Mouse (Mus musculus) CH12.LX (cell line): ENCODE measurements around the gene Cntrob. TPM values are rescaled to one million over a fixed set of nuclear protein-coding genes. Genes with fewer than 3 reads are reported as not detected.

Source experiments
- DNase-seq: peaks from one replicate; pipeline ENCODE4 v3.0.0-alpha.2; 2013; ENCODE audit errors: extremely low read depth
- H3K27ac ChIP-seq: 2 replicates; pipeline ENCODE4 v1.5.1; 2012; ENCODE audit warnings: low read depth, mild to moderate bottlenecking, control low read depth, moderate library complexity; ENCODE audit not compliant: insufficient read depth
- H3K27me3 ChIP-seq: replicated peaks from 2 replicates; pipeline ENCODE3; 2012; ENCODE audit warnings: inconsistent platforms
- H3K36me3 ChIP-seq, 2 experiments: replicated peaks in 1 of 2; 2 replicates each; pipeline versions ENCODE3 to v1.6.1; 2012; ENCODE audit warnings: inconsistent platforms in 1 of 2, low read length in 1 of 2, mild to moderate bottlenecking in 1 of 2, mixed read lengths in 1 of 2, moderate library complexity in 1 of 2; ENCODE audit not compliant: control insufficient read depth in 1 of 2, insufficient read depth in 1 of 2
- H3K4me1 ChIP-seq, 2 experiments: 2 replicates each; pipeline ENCODE4 v1.6.1; 2012; ENCODE audit warnings: inconsistent platforms in 1 of 2, moderate library complexity in 1 of 2; ENCODE audit not compliant: insufficient read depth in 2 of 2, control insufficient read depth in 1 of 2
- H3K4me2 ChIP-seq: 2 replicates; pipeline ENCODE4 v1.6.1; 2012; ENCODE audit warnings: low read depth, mild to moderate bottlenecking, control low read depth; ENCODE audit not compliant: poor library complexity, insufficient read depth, severe bottlenecking
- H3K4me3 ChIP-seq, 3 experiments: fragments of 150-350 bp in 1 of 3; sonication (generic) in 1 of 3; replicated peaks in 1 of 3; 2 replicates each; pipeline versions ENCODE3 to v1.5.1; 2011 to 2012; ENCODE audit warnings: low read depth in 2 of 3, low read length in 2 of 3, mild to moderate bottlenecking in 2 of 3, moderate library complexity in 2 of 3, control low read depth in 1 of 3, improper control_type of control experiment in 1 of 3, inconsistent platforms in 1 of 3, mixed read lengths in 1 of 3; ENCODE audit not compliant: poor library complexity in 1 of 3
- H3K79me2 ChIP-seq: replicated peaks from 2 replicates; pipeline ENCODE4 v1.6.1; 2012; ENCODE audit warnings: mild to moderate bottlenecking, moderate library complexity; ENCODE audit not compliant: control insufficient read depth, poor library complexity, insufficient read depth, severe bottlenecking; ENCODE audit errors: extremely low read depth
- H3K9ac ChIP-seq: 2 replicates; pipeline ENCODE4 v1.6.1; 2012; ENCODE audit warnings: low read depth, mild to moderate bottlenecking, control low read depth, moderate library complexity; ENCODE audit not compliant: insufficient read depth
- H3K9me3 ChIP-seq: replicated peaks from 2 replicates; pipeline ENCODE3; 2012; ENCODE audit warnings: low read length, inconsistent platforms, mixed read lengths
- CHD2 ChIP-seq: IDR thresholded peaks from 2 replicates; pipeline ENCODE4 v1.6.1; 2011; ENCODE audit warnings: low read length, improper control_type of control experiment
- CTCF ChIP-seq, 2 experiments: IDR thresholded peaks in 1 of 2; conservative IDR thresholded peaks in 1 of 2; 2 replicates each; pipeline ENCODE4 v1.5.1; 2011 to 2012; ENCODE audit warnings: low read depth in 2 of 2, low read length in 2 of 2, improper control_type of control experiment in 1 of 2, inconsistent platforms in 1 of 2, mild to moderate bottlenecking in 1 of 2, moderate library complexity in 1 of 2
- E2F4 ChIP-seq: IDR thresholded peaks from 2 replicates; pipeline ENCODE4 v1.6.1; 2011; ENCODE audit warnings: low read depth, low read length, improper control_type of control experiment; ENCODE audit not compliant: insufficient replicate concordance
- EP300 ChIP-seq: IDR thresholded peaks from 2 replicates; pipeline ENCODE4 v1.6.1; 2011; ENCODE audit warnings: low read length, improper control_type of control experiment
- GABPA ChIP-seq: IDR thresholded peaks from 2 replicates; pipeline ENCODE4 v1.6.1; 2012; ENCODE audit warnings: low read depth, low read length, improper control_type of control experiment, inconsistent platforms; ENCODE audit not compliant: insufficient replicate concordance
- HCFC1 ChIP-seq: IDR thresholded peaks from 2 replicates; pipeline ENCODE4 v1.6.1; 2012; ENCODE audit warnings: low read depth, mild to moderate bottlenecking, inconsistent platforms, low read length, improper control_type of control experiment
- KAT2A ChIP-seq: IDR thresholded peaks from 2 replicates; pipeline ENCODE4 v1.6.1; 2012; ENCODE audit warnings: low read length, improper control_type of control experiment, inconsistent platforms; ENCODE audit not compliant: insufficient replicate concordance
- MAX ChIP-seq: IDR thresholded peaks from 2 replicates; pipeline ENCODE4 v1.6.1; 2011; ENCODE audit warnings: low read length, improper control_type of control experiment
- NELFE ChIP-seq: IDR thresholded peaks from 2 replicates; pipeline ENCODE4 v1.6.1; 2011; ENCODE audit warnings: low read depth, low read length, improper control_type of control experiment
- RAD21 ChIP-seq: IDR thresholded peaks from 2 replicates; pipeline ENCODE4 v1.6.1; 2011; ENCODE audit warnings: low read depth, mild to moderate bottlenecking, low read length, improper control_type of control experiment, moderate library complexity
- SMC3 ChIP-seq: IDR thresholded peaks from 2 replicates; pipeline ENCODE4 v1.6.1; 2011; ENCODE audit warnings: low read depth, low read length, improper control_type of control experiment
- TBP ChIP-seq: conservative IDR thresholded peaks from 2 replicates; pipeline ENCODE4 v1.6.1; 2011; ENCODE audit warnings: low read depth, low read length, improper control_type of control experiment
- UBTF ChIP-seq: IDR thresholded peaks from 2 replicates; pipeline ENCODE4 v1.6.1; 2012; ENCODE audit warnings: low read depth, mild to moderate bottlenecking, inconsistent platforms, low read length, improper control_type of control experiment, moderate library complexity
- USF1 ChIP-seq: IDR thresholded peaks from 2 replicates; pipeline ENCODE4 v1.6.1; 2014; ENCODE audit warnings: low read depth, mild to moderate bottlenecking, inconsistent platforms, low read length, improper control_type of control experiment
- ZKSCAN1 ChIP-seq: IDR thresholded peaks from 2 replicates; pipeline ENCODE4 v1.6.1; 2012; ENCODE audit warnings: low read depth, inconsistent platforms, low read length, improper control_type of control experiment, borderline replicate concordance
- dilution Hi-C: fragments of 300-500 bp; cut with MboI; formaldehyde crosslinking; loops from 2 replicates; pipeline ENCODE4 v1.14.3; 2020; ENCODE audit warnings: low sequenced_read_pairs; ENCODE audit not compliant: extremely low pct_unique_long_range_greater_than_20kb, extremely low pct_ligation_motif_present
- in situ Hi-C: fragments of 300-500 bp; cut with MboI; formaldehyde crosslinking; loops from 3 replicates; pipeline ENCODE4 v1.14.3; 2019; ENCODE audit warnings: low sequenced_read_pairs, low pct_ligation_motif_present, low pct_unique_long_range_greater_than_20kb, mixed read lengths
- polyA plus RNA-seq: library from polyadenylated mRNA; unstranded; fragments of >175 nt; gene quantifications from 2 replicates; pipeline ENCODE4 v1.2.1, GENCODE M21; 2012; ENCODE audit warnings: low read depth; ENCODE audit not compliant: insufficient read length
- total RNA-seq, 2 experiments: library from RNA; depleted of rRNA; stranded (reverse); fragments of 300-350 nt in 1 of 2; fragments of >200 nt in 1 of 2; gene quantifications; 2 replicates each; pipeline ENCODE4 v1.2.3; 2012 to 2014

The Cntrob gene
- total and polyA plus RNA-seq, 3 experiments: 16.4 to 36.6 (median 18.9) TPM

GRCm38 (mm10) chr11:69364376-69364775, 40.8 kb upstream of the Cntrob start:
- no peak overlapping the region for H3K4me2 ChIP-seq
- no peak overlapping the region for H3K4me3 ChIP-seq
- dilution Hi-C loops (no loop called here), in situ Hi-C loops (no loop called here)
- peaks cover 31 to 56% of the 10 kb centered on the region in 2 experiments for H3K36me3 ChIP-seq
- peaks cover 3% of the 10 kb centered on the region; the same call in 1 of the 2 replicates for H3K79me2 ChIP-seq
- H3K9ac ChIP-seq: no peak overlapping the region
- no peak for DNase-seq
- peaks cover 5 to 29% of the 10 kb centered on the region in 2 experiments for H3K4me1 ChIP-seq
- no peaks in the 10 kb centered on the region for H3K9me3 ChIP-seq
- no peak overlapping the region for H3K27ac ChIP-seq
- no peaks in the 10 kb centered on the region for H3K27me3 ChIP-seq
- TF ChIP-seq HCFC1 (no peak), E2F4 (no peak), USF1 (no peak), TBP (no peak), KAT2A (no peak), EP300 (no peak), CHD2 (no peak), GABPA (no peak), MAX (no peak), ZKSCAN1 (no peak), UBTF (no peak)

- in situ Hi-C loops: no loop called here
- no peak overlapping the region for H3K27ac ChIP-seq
- no peak overlapping the region for H3K4me2 ChIP-seq
- peaks cover 3 to 25% of the 10 kb centered on the region in 2 experiments; a peak in 3 of 4 replicates for H3K4me1 ChIP-seq
- H3K79me2 ChIP-seq: no peaks in the 10 kb centered on the region
- H3K27me3 ChIP-seq: no peaks in the 10 kb centered on the region
- no peak for DNase-seq
- no peak overlapping the region for H3K9ac ChIP-seq
- H3K4me3 ChIP-seq: no peak overlapping the region
- dilution Hi-C loops: no loop called here
- peaks cover 46 to 75% of the 10 kb centered on the region in 2 experiments for H3K36me3 ChIP-seq
- H3K9me3 ChIP-seq: no peaks in the 10 kb centered on the region
- TF ChIP-seq CTCF (conservative IDR thresholded peaks at IDR 0.05 in 1 of 2, IDR thresholded peaks at IDR 0.05 in 1 of 2; ENCODE audit: low read depth in 2 of 2, low read length in 2 of 2): peak in 1 of 2 experiments; percentile 47; a peak in 2 of 4 replicates
- peak; percentile 38 for TF ChIP-seq SMC3
- no peak for TF ChIP-seq EP300
- no peak for TF ChIP-seq GABPA
- TF ChIP-seq RAD21: peak; percentile 35
- TF ChIP-seq NELFE: no peak
These were observed 38.9 kb upstream of the Cntrob start for GRCm38 (mm10) chr11:69362479-69362878.
